Mouse (Mus musculus) CD4-positive, CD25-positive, alpha-beta regulatory T cell, adult 2 months (primary cell): ENCODE results near the gene Gnai1.

Source experiments
- DNase-seq: peaks from one replicate; pipeline ENCODE4 v3.0.0-alpha.2; 2012; ENCODE audit warnings: low read depth, low spot score

Gnai1 gene

GRCm38 (mm10) chr5:18288079-18288478, 72.1 kb downstream of the Gnai1 start:
- no peak for DNase-seq

- DNase-seq: no peak
These were observed 78.1 kb downstream of the Gnai1 start for GRCm38 (mm10) chr5:18282095-18282494.

DNA sequence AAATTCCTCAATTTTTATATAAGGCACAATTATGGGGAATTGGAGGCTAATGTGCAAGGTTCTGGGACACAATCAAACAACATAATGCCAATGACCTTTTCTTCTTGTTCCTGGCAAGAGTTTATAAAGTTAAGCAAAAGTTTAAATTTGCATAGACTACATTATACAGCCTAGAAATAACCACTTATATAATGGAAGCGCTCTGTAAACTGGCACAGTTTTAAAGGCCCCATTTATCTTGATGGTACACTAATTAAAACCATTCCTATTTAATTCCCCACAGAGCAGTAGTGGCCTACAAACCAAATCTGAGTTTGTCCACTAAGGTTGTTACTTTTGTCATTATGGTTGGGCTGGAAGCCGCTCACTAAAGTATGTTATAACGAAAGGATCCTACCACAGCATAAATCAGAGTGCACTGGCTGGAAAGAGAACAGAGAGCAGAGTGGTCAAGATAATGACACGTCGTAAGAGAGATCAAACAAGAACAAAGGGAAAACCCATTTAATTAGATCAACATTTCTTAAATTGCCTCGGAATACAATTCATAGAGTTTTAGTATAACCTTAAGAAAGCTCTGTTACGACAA, 85.7 kb downstream of the Gnai1 start:
- no peak for DNase-seq

DNA sequence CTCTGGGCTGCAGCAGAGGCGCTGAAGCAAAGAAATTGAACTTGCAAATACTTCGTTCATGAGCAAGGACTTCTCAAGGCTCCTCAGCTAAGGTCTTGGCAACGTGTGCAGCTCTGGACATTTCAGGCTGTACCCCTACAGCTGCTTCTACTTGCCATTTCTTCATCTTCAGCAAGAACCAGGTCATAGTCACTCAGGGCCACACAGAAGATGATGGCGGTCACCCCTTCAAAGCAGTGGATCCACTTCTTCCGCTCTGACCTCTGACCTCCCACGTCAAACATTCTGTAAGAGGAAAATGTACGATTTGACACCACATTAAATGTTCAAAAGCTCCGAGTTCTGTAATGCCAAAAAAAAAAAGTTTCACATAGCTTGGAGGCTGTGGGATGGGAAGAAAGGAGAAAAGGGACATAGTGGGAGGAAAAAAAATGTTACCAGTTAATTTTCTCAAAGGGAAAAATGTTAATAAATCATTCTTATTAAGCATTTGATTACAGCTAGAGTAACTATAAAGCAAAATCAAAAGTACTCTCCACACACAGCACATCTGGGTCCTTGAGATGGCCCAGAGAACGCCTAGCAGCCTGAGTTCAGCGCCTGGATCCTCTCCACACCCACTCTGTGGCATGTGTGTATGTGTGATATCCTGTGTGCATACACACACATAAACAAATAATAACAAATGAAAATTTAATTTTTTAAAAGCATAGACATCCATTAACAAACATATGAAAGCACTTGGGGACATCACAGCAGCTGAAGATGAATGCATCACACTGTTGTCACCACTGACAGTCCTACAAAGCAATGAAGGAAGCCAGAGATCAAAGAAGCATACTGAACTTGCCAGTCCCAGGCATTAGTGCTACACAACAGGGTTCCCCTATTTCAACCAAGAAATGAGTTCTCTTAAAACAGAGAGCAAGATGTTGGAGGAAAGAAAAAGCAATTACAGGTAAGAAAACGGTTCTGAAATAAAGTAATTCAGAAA, 86.6 kb downstream of the Gnai1 start:
- DNase-seq: no peak

DNA sequence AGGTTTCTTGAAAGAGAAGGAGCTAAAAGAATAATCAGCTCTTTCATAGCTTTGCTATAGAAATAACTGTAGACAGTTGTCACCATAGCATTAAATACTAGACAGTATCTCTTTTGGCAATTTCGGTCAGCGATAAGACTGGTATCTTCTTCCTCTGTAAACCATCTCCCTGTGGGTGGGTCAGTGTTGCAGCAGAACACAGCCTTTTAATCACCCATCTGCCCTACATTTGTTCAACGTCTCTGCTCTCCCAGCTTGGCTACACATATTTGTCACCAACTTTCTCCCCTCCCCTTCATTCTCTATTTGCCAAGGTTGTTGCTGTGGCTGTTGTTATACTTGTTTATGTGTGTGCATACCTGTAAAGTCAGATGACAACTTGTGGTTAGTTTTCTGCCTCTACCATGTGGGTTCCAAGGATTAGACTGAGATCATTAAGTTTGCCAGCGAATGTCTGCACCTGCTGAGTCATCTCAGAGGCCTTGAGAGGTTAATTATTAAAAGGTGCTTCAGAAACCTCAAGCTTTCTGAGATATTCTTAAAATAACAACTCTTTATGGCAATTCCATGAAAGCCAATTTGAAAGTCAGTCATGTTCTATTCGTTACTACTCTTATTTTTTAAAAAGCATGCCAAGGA, 109.7 kb downstream of the Gnai1 start:
- no peak for DNase-seq

DNA sequence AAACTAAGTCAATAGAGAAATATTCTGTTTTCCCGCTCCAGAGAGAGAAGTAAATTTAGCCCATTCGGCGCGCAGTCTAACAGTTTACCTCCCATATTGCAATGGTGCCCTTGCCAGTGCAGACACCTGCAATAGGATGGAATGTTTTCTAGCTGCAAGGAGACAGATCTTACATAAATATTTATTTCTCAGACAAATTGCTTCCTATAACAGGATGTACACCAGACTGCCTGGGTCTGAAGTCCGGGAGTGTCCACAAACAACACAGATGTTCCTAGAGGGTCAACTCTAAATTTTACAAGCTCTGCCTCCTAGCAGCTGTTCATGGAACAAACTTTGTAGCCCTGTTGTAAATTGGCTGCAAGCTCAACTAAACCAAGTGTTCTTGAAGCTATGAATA, 111.0 kb downstream of the Gnai1 start:
- DNase-seq: no peak

- no peak for DNase-seq
These were observed 130.8 kb downstream of the Gnai1 start for GRCm38 (mm10) chr5:18229396-18229795.

GRCm38 (mm10) chr5:18228866-18229265, 131.3 kb downstream of the Gnai1 start:
- DNase-seq: no peak

- no peak for DNase-seq
These were observed 139.3 kb downstream of the Gnai1 start for GRCm38 (mm10) chr5:18220873-18221272.

DNA sequence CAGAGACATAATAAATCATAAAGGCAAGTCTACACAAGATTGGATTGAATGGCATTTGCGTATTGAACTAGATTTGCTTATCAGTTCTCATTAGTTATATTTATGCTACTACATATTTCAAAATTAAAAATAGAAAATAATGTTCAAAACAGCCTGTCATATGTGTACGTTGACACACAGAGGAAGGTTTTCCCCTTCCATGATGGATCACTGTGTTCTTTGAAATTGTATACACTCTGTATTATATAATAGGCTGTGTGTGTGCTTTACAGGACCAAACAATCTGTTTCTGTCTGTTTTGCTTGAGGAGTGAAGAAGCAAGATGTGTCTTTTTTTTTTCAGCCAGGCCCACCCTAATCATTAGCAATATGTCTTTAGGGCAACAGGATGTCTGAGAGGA, 141.9 kb downstream of the Gnai1 start:
- DNase-seq: no peak

DNA sequence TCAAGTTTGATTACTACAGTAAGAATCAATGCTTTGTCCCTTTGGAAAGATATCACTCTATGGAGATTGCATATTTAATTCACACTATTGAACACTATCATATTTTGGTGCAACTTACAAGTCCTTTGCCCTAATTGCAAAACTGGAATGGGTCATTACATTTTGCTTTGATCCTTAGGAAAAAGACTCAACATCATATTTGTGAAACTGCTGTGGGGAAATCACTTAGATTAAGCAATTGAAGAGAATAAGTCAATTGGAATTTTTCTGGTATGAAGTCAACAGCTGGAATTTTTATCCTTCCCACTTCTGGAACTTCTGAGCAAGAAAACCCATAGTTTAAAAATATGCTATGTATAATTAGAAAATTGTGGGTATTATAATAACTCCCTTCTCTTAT, 142.3 kb downstream of the Gnai1 start:
- no peak for DNase-seq
